8 mouse cellular contexts compared by ENCODE assay signal in genomic region chr4:108619587-108620341, GRCm38 (mm10). TPM values are rescaled to one million over a fixed set of nuclear protein-coding genes. Genes with fewer than 3 reads are reported as not detected.
DNase-seq lines count a peak whose midpoint lies in the region; ATAC-seq lines count a peak whose summit lies in the region.

Gene Cc2d1b, plus strand, starts transcription at chr4:108619940.

- intact Hi-C loops in left cerebral cortex, postnatal 10 days (cut with DNase I): no loop called here

- peak; percentile 90 for ATAC-seq in inflammation-experienced regulatory T-cells, adult 6 months
- peak; percentile 90 for ATAC-seq in megakaryocyte-erythroid progenitor cell, adult 5-6 weeks (replicated peaks; ENCODE audit: low FRiP score, low TSS enrichment, poor library complexity, severe bottlenecking)

- peak; percentile 85 for DNase-seq in adipocyte (ENCODE audit: low spot score)
- peak; percentile 93 for DNase-seq in embryo, embryonic 10 days (ENCODE audit: low spot score)
- DNase-seq in gastrocnemius, postnatal 10 days: peak; percentile 88
- DNase-seq in left cerebral cortex, postnatal 10 days (ENCODE audit: extremely low spot score in 1 of 2, low spot score in 2 of 2): peak; percentile 87 to 94
- DNase-seq in right cerebral cortex, postnatal 25 days: peak; percentile 95
- peak; percentile 86 to 88 for DNase-seq in urinary bladder, postnatal 4 days (ENCODE audit: low spot score in 2 of 2)

RNA-seq across cellular contexts. Expression of gene Cc2d1b, which starts in this region (rescaled TPM):
- 10 to 100 TPM; 20.0 to 24.8 TPM for total RNA-seq in gastrocnemius, postnatal 10 days (2021)
- polyA plus RNA-seq in inflammation-experienced regulatory T-cells, adult 6 months (2017; shearing (Covaris generic)): 10 to 100 TPM; 24.1 to 37.9 (median 35.3) TPM
- total RNA-seq in left cerebral cortex, postnatal 10 days (2021): 10 to 100 TPM; 31.7 to 35.9 TPM
- 42.2 and 49.4 TPM in 2 replicates for total RNA-seq in megakaryocyte-erythroid progenitor cell, adult 5-6 weeks (2014; fragmentation: Nextera tagmentation)
- total RNA-seq in megakaryocyte-erythroid progenitor cell, adult 5-6 weeks (2017): 20.9 and 28.2 TPM in 2 replicates

Comparison
In these comparisons a context has a peak if more than half of its experiments do, and no peak if none do; other contexts are left out.
1. Peak in every context shown above with its lines: DNase-seq and ATAC-seq.